Mouse (Mus musculus): ENCODE data around the gene Ankk1.

Ankk1 gene

GRCm38 (mm10) chr9:49384855-49385254, 42.0 kb downstream of the Ankk1 start:
- Histone ChIP-seq H3K36me3 (ENCODE audit: insufficient read depth, low read length) (no peaks in the 10 kb centered on the region), H3K4me3 (replicated peaks; ENCODE audit: low read length) (no peak overlapping the region), H3K9me3 (ENCODE audit: low read length) (no peaks in the 10 kb centered on the region), H3K4me1 (replicated peaks; ENCODE audit: low read depth, low read length) (peaks cover 42% of the 10 kb centered on the region), H3K27me3 (ENCODE audit: insufficient read depth, low read length) (peaks cover 13% of the 10 kb centered on the region; the same call in 1 of the 2 replicates)
- TF ChIP-seq CTCF (conservative IDR thresholded peaks at IDR 0.05; ENCODE audit: low read length) = no peak
- TF ChIP-seq NANOG (IDR thresholded peaks at IDR 0.05; ENCODE audit: borderline replicate concordance, low read length) = no peak
- TF ChIP-seq POU5F1 (IDR thresholded peaks at IDR 0.05; ENCODE audit: borderline replicate concordance, low read length) = no peak

- H3K36me3 ChIP-seq (ENCODE audit: insufficient read depth, low read length) = no peaks in the 10 kb centered on the region
- H3K27me3 ChIP-seq (ENCODE audit: insufficient read depth, low read length) = peaks cover 13% of the 10 kb centered on the region; the same call in 1 of the 2 replicates
- H3K9me3 ChIP-seq (ENCODE audit: low read length) = no peaks in the 10 kb centered on the region
- TF ChIP-seq NANOG (IDR thresholded peaks at IDR 0.05; ENCODE audit: borderline replicate concordance, low read length) = no peak
- TF ChIP-seq POU5F1 (IDR thresholded peaks at IDR 0.05; ENCODE audit: borderline replicate concordance, low read length) = no peak
- no peak for TF ChIP-seq CTCF (conservative IDR thresholded peaks at IDR 0.05; ENCODE audit: low read length)
- H3K4me1 ChIP-seq (replicated peaks; ENCODE audit: low read depth, low read length) = peaks cover 34% of the 10 kb centered on the region
- no peak overlapping the region for H3K4me3 ChIP-seq (replicated peaks; ENCODE audit: low read length)
These were observed 42.8 kb downstream of the Ankk1 start for GRCm38 (mm10) chr9:49384041-49384440.

- H3K27me3 ChIP-seq (ENCODE audit: insufficient read depth, low read length) = 0 out of 2 replicates have a peak, but pooled peaks cover 6% of the 10 kb centered on the region
- no peak overlapping the region for H3K4me3 ChIP-seq (replicated peaks; ENCODE audit: low read length)
- peaks cover 15% of the 10 kb centered on the region for H3K4me1 ChIP-seq (replicated peaks; ENCODE audit: low read depth, low read length)
- TF ChIP-seq CTCF (conservative IDR thresholded peaks at IDR 0.05; ENCODE audit: low read length) (no peak), POU5F1 (IDR thresholded peaks at IDR 0.05; ENCODE audit: borderline replicate concordance, low read length) (no peak), NANOG (IDR thresholded peaks at IDR 0.05; ENCODE audit: borderline replicate concordance, low read length) (no peak)
- no peaks in the 10 kb centered on the region for H3K36me3 ChIP-seq (ENCODE audit: insufficient read depth, low read length)
- H3K9me3 ChIP-seq (ENCODE audit: low read length) = no peaks in the 10 kb centered on the region
These were observed 46.9 kb downstream of the Ankk1 start for GRCm38 (mm10) chr9:49379962-49380361.

- Histone ChIP-seq H3K4me1 (replicated peaks; ENCODE audit: low read depth, low read length) (no peaks in the 10 kb centered on the region), H3K27me3 (ENCODE audit: insufficient read depth, low read length) (0 out of 2 replicates have a peak, but pooled peaks cover 3% of the 10 kb centered on the region), H3K9me3 (ENCODE audit: low read length) (no peaks in the 10 kb centered on the region; the same call in 1 of the 2 replicates), H3K36me3 (ENCODE audit: insufficient read depth, low read length) (no peaks in the 10 kb centered on the region), H3K4me3 (replicated peaks; ENCODE audit: low read length) (no peak overlapping the region)
- TF ChIP-seq CTCF (conservative IDR thresholded peaks at IDR 0.05; ENCODE audit: low read length) (no peak), NANOG (IDR thresholded peaks at IDR 0.05; ENCODE audit: borderline replicate concordance, low read length) (no peak), POU5F1 (IDR thresholded peaks at IDR 0.05; ENCODE audit: borderline replicate concordance, low read length) (no peak)
These were observed 52.9 kb downstream of the Ankk1 start for GRCm38 (mm10) chr9:49373946-49374345.

DNA sequence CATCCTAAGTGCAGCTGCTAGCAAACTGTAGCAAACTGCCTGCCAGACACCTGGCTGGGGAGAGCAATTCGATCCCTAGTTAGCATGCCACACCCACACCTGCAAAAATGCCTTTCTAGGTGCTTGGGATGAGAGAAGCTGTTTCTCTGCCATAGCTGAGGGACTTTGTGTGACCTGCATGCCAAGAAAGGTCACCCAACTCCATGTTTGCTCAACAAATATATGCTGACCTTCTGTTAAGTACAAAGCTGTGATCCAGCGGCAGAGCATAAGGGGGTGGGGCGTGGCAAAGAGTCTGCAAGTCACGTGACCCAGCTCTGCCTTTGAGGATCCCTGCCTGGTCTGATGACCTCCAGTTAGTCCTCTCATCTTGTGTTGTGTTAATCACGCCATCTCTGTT, 61.1 kb downstream of the Ankk1 start:
- Histone ChIP-seq H3K4me1 (replicated peaks; ENCODE audit: low read depth, low read length) (peaks cover 51% of the 10 kb centered on the region), H3K27me3 (ENCODE audit: insufficient read depth, low read length) (no peaks in the 10 kb centered on the region)

More for the DNA sequence above, 61.1 kb downstream of the Ankk1 start:
- H3K9me3 ChIP-seq (ENCODE audit: low read length) = no peaks in the 10 kb centered on the region
- H3K4me3 ChIP-seq (replicated peaks; ENCODE audit: low read length) = 0 out of 2 replicates have a peak overlapping the region, but pooled peaks have one; percentile 32
- TF ChIP-seq CTCF (conservative IDR thresholded peaks at IDR 0.05; ENCODE audit: low read length) = no peak
- TF ChIP-seq NANOG (IDR thresholded peaks at IDR 0.05; ENCODE audit: borderline replicate concordance, low read length) = no peak
- TF ChIP-seq POU5F1 (IDR thresholded peaks at IDR 0.05; ENCODE audit: borderline replicate concordance, low read length) = no peak
- H3K36me3 ChIP-seq (ENCODE audit: insufficient read depth, low read length) = no peaks in the 10 kb centered on the region

All from E14TG2a.4 (cell line).